Mouse (Mus musculus) right cerebral cortex, postnatal 25 days (tissue): ENCODE measurements around the gene Cym.
A peak's percentile ranks its signal among the peaks of the same experiment; 100 is the strongest.

Source experiments
- DNase-seq: peaks from one replicate; pipeline ENCODE4 v3.0.0; 2022

The Cym gene

DNA sequence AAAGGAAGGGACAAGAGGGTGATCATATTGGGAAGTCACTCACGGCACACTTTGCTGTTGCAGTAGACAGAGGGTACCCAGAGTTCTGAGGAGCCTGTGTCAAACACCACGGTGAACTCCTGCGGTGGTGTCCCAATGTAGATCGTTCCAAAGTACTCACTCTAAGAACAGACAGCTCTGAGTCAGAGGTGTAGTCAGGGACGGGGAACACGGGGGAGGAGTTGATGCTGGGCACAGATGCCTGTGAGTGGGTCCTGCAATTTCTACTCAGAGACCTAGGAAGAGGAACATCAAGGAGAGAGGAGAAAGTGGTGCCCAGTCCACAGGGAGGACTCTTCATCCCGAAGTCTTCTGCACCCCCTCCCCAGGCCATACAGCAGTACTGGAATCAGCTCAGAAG lies 3.0 kb downstream of the Cym start:
- DNase-seq, result no peak

DNA sequence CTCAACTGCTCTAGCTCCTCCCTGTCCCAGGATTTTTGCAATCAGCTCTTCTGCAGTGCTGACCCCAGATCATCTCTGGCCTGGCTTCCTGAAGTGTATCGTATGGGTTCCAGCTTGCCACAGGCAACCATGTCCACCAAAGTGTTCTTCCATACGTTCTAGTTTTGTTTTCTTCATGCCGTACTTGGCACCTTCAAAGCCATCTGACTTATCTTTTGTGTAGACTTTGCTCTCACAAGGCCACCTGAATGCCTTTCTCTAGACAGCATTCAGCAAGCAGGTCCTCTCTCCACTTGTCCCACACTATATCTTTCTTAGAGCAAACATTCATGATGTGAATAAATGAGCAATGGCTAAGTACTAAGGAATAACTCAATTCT lies 4.4 kb downstream of the Cym start:
- no peak for DNase-seq

DNA sequence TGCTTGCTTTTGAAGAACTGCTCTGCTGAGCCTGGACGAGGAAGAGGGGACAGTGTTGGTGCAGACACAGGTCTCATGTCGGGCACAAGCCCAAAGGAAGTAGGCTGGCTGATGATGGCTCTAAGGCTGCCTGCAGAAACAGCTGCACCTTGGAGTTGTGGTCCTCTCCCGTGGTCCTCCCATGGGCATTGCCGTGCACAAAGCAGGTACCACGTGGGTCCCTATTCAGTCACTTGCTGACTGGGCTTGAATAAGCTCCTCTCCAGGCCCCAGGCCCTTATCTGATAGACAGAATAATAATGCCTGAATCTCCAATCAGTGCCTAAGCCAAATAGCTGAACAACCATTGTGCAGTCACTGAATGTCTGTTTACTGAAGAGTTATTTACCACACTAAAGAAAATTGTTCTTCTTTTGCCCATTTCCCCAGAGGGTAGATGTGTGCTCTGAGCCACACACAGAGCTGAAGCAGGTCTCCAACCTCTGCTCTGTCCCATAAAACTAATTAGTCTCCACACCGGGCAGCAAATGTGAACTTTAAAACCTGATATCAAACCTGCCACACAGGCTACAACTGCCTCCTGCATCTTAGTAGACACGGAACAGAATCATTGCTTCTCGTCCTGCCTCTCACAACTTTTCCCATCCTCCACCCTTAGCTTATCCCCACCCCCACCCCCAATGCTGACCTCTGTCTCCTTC lies 5.0 kb downstream of the Cym start:
- no peak for DNase-seq

DNA sequence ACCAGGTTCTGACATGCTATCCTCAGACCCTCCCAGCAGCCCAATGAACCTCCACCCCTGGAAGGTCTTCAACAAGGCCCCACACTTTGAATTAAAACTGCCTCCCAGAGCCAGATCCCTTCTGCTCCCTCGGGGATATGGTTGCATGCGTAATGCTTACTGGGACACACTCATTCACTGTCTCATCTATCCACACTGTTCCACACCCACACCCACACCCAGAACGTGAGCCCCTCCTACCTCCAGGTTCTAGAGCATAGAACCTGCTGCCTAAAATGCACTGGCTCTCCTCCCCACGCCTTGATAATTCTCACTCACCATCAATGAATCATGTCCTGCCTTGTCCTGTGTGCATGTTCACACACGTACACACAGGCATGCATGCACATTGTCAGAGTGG lies 6.9 kb downstream of the Cym start:
- DNase-seq, result no peak

DNA sequence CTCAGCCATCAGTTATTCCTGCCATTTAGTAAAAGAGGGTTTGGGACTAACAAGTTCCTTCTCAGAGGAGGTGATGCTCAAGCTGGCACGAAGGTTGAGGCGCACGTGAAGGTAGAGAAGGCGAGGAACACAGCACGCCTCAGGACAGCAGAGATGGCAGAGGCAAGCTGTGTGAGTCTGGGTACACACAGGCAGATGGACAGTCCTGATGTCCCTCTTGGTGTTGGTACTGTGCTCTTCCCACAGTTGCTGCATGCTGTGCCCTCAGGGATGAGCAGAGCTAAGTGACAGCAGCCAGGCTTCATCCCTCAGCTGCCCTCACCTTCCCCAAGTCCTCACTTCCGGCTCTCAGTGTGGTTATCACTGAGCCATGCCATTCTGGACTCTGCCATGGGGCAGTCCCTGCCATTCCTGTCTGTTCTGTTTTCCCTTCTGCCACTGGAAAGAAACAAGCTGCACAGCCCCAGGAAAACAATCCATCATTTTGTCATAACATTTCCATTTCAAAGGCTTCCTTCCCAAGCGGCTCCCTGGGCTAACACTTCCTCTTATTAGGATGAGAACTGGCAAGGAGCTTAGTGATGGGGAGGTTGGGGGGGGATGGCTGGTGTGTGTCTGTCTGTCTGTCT lies 13.8 kb downstream of the Cym start:
- no peak for DNase-seq

DNA sequence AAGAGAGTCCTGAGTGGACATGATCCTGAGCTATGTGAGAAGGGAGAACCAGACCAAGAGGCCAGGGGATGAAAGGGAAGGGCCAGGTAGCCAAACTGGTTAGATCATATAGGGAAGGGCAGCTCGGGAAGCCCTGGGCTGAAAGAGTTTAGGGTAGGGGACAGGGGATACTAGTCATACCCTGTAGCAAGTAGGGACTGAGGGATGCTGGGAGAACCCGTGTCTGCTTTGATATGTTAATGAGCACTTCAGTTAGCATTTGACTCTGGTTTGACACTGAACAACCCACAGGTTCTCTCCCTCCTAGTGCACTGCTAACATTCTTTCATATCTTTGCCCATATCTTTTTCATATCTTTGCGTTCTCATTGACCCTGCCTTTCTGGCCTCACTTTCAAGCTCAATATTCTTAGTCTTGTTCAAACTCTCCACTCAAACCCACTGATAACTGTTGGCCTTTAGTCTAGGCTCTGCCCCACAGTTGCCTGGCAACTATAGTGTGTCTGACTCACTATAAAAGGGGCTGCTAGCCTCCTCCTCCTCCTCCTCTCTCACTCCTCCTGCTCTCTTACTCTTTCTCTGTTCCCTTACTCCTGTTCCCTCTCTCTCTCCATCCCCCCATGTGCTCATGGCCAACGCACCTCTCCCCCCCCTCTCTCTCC lies 14.9 kb downstream of the Cym start:
- DNase-seq, result no peak

DNA sequence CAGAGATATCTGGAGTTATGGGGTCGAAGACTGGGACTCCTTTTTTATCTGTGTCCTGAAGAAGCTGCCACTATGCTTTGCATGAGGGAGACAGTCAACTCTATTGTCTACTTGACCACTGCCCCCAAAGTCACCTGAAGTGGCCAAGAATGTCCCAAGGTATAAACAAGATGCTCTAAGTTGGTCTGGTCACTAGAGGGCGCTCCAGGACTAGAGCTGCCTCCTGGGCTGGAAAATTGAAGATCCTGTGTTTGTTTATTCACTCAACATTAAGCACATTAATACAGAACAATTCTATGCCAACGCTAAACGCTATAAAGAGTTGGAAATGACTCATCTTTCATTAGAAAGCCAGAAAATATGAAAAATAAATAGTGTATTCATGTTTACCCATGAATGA lies 15.5 kb downstream of the Cym start:
- DNase-seq, result peak; percentile 60

DNA sequence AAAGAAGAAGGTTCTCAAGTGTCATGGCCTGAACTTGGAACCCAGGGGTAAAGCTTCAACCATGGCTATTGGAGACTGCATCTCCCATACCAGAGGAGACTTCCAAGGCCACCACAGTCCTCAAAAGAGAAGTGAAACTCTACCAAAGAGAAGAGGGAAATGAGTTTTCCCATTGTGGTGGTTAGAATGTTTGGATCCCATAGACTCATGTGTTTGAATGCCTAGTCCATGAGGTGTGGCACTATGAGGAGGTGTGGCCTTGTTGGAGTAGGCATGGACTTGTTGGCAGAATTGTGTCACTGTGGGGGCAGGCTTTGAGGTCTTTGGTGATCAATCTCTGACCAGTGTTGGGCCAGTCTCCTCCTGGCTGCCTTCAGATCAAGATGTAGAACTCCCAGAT lies 16.4 kb downstream of the Cym start:
- DNase-seq, result no peak

DNA sequence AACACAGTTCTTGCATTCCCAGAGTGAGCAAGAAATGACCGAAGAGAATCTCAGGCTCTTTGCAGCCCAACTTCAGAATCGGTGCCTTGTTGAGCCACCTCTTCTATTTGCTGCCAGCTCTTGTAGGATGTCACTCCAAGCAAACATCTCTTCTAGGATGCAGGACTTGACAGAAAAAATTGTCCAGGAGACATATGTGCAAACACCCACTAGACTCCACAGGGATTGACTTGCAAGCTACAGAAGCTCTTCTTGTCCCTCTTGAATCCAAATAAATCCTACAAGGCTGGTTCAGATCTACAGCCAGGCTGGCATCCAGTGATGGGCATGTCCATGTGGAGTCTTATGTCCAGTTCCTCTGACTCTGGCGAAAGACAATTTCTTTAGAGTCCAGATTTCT lies 17.1 kb downstream of the Cym start:
- DNase-seq, result no peak

DNA sequence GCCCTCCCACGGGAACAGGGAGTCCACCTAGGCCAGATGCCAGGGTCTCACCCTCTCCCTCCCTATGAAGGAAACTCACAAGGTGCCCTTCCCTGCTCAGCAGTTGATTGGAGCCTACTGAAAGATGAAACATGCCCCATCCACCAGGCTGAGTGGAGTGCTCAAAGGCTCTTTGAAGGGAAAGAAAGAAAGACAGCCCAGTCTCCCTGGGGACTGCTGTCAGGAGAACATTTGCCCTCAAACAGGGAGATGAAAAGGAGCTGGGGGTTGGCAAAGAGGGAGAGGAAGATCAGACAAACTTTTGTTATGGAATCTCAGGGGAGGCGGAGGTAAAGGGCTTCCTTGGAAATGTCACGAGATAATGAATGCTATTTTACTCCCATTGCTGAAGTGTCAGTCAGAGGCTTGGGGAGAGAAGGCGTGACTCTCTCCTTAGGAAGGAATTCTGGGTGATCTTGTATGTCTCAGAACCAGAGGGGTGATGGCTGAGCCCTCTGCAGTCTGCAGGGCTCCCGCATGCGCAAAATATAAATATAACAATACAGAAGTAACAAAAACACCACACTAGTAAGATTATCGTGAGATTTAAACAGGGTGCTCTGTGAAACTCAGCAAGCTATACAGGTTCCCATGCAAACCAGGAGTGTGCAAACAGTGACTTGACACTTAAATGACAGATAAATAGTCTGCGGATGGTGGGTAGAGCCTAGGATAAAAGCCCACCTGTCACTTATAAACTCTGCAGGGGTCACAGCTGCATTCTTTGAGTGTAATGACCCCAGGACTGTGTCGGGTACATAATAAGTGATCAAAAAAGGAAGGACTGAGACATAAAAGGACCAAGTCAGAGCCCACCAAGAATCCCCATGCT lies 20.0 kb downstream of the Cym start:
- DNase-seq, result no peak

DNA sequence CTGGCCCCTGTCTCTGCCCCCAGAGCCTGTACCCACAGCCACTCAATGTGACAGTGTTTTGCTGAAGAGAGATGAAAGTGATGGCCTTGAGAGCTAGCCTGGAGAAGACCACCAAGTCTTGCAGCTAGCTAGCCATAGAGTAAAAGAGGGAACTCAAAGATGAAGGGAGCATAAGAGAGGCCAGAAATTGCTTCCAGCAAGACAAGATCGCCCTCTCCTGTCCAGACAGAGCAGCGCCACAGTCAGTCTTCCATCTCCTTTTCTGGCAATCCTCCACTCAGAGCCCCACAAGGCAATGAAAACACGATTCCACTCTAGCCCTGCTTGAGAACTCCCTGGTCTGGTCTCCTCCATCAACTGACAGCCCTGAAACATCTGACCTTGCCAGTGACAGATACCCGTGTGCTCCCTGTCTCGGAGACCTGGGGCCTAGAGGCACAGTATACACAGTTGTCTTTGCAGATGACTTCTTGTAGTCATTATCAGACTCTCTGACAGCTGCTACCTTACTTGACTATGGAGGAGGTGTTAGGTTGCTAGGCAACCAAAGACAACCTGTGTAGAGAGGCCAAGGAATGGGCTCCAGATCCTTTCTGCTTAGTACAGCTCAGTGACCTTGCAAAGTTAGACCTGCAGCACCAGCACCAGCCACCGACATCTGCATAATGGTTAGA lies 33.2 kb downstream of the Cym start:
- DNase-seq, result peak; percentile 57

DNA sequence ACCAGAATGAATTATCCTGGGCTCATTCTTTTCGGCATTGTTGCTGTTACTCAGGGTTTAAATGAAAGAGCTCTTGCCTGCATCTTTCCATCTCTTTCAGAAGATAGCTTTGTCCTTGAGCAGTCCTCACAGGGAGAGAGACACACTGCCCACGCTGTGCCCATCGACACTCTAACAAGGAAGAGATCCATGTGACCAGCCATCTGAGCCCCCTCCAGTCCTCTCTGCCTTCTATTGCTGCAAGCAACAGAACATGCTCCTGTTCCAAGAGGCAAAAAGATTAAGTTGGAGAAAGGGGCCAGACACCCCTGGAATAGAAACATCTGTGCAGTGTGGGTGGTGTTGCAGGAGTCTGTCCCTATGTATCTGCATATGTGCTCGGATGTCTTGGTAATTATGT lies 34.5 kb downstream of the Cym start:
- DNase-seq, result no peak

DNA sequence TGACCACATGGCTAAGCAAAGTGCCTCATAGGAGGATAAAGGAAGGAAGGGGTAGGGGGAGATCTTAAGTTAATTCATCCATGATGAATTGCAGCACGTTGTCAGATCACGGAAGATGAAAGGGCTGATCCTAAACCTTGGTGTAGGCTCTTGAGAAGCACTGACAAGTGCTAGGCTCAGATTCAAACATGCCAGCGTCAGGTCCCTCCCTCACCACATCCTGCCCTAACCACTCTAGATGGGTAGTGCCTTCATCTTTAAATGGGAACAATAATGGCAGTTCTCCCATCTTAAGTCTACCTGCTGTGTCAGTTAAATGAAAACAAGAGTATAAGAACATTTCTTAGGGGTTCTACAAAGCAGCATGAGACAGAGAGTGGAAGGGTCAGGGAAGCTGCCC lies 35.9 kb downstream of the Cym start:
- no peak for DNase-seq

DNA sequence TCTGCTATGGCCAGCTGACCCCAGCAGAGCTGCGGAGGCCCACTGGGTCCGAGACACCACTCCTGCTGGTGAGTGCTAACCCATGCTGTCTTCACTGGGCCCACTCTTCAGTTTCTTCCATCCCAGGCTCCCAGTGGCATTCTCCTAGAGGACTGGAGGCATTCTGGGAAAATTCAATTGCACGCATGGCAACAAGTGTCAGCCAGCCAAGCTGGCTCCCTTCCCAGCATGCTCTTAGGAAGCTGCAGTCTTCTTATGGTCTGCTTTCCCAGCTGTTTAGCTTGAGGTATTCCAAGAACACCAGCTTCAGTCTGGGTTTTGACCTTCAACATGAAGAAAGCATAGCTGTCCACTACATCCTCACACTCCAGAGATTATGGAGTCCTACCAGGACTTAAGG lies 38.4 kb downstream of the Cym start:
- DNase-seq, result no peak

DNA sequence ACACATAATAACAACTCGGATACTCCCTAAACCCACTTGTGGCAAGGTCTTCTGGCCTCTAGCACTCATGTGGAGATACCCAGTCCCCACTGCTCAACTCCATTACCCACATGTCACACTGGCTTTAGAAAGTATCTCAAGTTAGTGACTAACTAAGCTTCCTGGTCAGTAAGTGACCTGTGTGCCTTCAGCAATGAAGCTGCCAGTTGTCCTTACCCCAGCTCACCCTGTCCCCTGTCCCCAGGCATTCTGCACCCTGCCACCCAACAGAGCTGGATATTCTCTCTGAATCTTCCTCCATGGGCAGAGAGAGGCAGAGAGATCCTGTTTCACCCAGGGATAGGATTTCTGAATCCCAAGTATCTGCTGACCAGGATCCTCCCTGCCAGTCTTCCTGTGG lies 38.8 kb downstream of the Cym start, which contains the start of gene Kcna10:
TSS of gene Kcna10 (plus strand) at position 301 of the 400 bp plus-strand sequence.
- DNase-seq, result no peak

DNA sequence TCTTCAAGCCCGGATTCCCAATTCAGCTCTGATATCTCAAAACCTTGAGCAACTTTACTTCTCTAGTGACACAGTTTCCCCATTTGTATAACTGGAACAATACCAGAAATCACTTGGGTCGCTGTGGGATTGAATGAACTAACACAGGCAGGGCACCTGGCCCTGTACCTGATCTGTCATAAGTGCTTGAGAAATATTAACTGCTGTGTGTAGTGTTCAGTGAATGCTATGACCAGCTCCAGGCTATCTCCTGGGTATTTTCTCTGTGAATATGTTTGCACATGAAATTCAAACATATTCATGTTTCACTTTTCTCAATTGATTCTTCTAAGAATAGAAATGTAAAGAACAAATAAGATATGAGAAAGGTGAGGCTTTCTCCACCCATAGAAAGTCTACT lies 40.7 kb downstream of the Cym start:
- DNase-seq, result no peak

DNA sequence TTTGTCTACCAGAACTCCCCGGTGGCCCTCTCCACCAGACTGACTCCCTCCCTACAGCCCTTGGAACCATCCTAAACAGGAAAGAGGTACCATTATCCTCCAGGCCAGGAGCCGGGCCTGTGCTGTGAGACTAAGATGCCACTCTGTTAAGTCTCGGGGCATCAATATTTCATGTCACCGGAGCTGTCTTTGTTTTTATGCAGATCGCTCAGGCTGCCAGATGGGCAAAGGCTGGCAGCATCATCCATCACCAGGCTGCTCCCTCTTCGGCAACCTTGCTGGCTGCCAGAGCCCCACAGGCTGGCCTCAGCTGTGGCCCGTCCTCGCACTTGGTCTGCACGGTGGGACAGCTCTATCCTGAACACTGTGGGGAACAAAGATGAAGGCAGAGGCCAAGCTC lies 45.0 kb downstream of the Cym start:
- DNase-seq, result no peak

DNA sequence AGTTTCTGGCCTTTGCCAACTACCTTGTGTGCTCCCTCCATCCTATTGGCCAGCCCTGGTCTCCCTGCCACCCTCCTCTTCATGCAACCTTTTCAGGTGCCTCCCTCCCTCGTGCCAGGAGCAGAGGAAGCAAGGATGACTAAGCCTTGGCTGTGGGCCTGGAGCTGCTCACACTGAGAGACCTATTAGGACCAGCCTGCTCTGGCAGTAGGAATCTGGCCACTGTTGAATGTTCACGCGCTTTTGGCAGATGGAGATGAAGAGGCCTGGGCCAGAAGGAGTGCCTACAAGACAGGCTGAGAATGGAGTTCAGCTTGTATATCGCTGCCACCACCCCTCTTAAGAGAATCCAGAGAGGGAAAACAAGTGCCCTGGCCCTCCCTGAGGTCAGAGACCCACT lies 46.0 kb downstream of the Cym start:
- DNase-seq, result no peak

DNA sequence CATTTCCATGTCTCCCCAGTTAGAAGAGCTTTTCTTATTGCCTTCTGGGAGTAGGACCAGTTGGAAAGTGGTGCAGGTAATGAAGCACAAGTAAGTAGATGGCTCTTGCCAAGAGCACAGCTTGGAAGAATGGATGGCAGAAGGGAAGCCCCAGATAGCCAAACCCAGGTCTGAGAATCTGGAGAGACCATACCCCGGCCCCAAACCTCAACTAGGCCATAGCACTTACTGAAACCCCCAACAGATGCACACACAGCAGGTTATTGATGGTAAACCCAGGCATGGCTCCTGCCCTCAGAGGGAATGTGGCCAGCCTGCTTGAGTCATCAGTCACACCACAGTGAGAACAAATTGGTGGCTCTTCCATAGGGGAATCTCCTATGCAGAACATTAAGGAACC lies 49.0 kb downstream of the Cym start:
- no peak for DNase-seq

DNA sequence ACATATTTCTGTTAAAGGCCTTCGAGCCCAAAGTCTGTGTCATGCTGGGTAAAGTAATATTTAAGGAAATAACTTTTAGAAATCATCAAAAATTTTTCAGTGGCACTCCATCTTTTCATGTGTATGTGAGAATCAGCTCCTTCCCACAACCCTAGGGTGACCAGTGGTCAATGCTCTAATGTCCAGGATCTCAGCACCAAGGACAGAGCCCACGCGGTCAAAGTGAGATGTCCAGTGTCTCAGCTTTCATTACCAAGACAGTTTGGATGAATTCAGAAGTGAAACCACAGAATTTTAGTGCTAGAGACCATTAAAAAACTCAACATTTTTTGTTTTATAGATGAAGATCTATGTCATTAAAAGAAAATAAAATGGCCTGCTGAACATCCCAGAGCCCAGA lies 49.6 kb downstream of the Cym start:
- no peak for DNase-seq

DNA sequence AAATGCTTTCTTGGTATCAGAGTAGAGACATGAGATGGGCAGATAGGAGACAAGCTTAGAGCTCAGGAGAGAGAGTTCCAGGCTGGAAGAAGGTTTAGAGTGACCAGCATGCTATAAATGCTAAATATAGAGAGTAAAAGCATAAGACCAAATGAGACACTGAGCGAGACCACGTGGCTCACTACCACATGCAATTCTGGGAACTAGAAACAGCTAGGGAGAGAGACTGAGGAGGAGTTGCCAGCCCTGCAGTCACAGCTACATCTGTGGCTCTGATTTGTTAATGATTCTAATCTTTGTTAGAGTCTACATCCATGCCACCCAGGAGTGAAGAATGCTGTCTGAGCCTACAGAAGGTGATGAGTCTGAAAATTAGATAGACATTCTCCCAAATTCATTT lies 52.0 kb downstream of the Cym start:
- no peak for DNase-seq

DNA sequence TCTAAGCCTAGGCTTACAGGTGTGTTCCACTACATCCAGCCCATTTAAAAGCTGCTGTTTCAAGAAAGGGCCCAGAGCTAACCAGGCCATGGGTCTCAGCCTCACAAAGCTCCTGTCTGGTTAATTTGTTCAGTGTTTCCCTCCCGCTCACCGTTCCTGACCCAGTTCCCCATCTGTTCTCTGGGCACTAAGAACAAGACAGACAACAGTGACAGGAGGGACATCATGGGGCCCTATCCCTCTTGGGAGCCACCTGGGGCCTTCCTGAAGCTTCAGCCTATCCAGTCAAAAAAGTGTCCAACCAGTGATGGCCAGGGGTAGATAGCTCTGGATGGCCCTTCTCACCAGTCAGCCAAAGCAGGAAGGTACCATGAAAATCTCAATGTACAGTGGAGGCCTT lies 58.8 kb downstream of the Cym start:
- no peak for DNase-seq
